ENCODE assay signal across 10 mouse cellular contexts in genomic region chr5:113516119-113516872, GRCm38 (mm10). TPM values are rescaled to one million over a fixed set of nuclear protein-coding genes. Genes with fewer than 3 reads are reported as not detected.
DNase-seq lines count a peak whose midpoint lies in the region; ATAC-seq and TF ChIP-seq lines count a peak whose summit lies in the region.
"Had no signal": no experiment of that assay in that cellular context is flagged by ENCODE, and none has a peak within 500 bp of the region (broad histone marks: within the 10 kb centered on the region; RNA-seq: fewer than 3 reads in every experiment).

No protein-coding gene starts in this region.

- no peaks in the 10 kb centered on the region for H3K36me3 ChIP-seq in heart, embryonic 10.5 days
- no peaks in the 10 kb centered on the region for H3K36me3 ChIP-seq in lung, postnatal 0 days (ENCODE audit: insufficient read depth, low read length)
- no peaks in the 10 kb centered on the region for H3K36me3 ChIP-seq in hindbrain, postnatal 0 days (ENCODE audit: insufficient read depth, low read length)

- peaks cover 16% of the 10 kb centered on the region; the same call in 1 of the 2 replicates for H3K27me3 ChIP-seq in heart, embryonic 10.5 days (ENCODE audit: insufficient read depth, poor library complexity, severe bottlenecking)
- H3K27me3 ChIP-seq in lung, postnatal 0 days (replicated peaks; ENCODE audit: insufficient read depth, low read length): no peaks in the 10 kb centered on the region; the same call in 1 of the 2 replicates
- H3K27me3 ChIP-seq in hindbrain, postnatal 0 days (ENCODE audit: insufficient read depth, low read length): no peaks in the 10 kb centered on the region

- WGBS in heart, embryonic 10.5 days: 42% methylated on average over 14 of the region's 14 CpGs
- WGBS in lung, postnatal 0 days: 30% methylated on average over 14 of the region's 14 CpGs
- WGBS in hindbrain, postnatal 0 days: 29% methylated on average over 14 of the region's 14 CpGs

- 0 out of 2 replicates have a peak, but pooled peaks have one; percentile 6 for ATAC-seq in lung, postnatal 0 days
- no peak for ATAC-seq in hindbrain, postnatal 0 days
- ATAC-seq: intestine, postnatal 0 days had no signal

- peak overlapping the region; percentile 16; the same call in 1 of the 2 replicates for H3K27ac ChIP-seq in heart, embryonic 10.5 days
- no peak overlapping the region for H3K27ac ChIP-seq in lung, postnatal 0 days (ENCODE audit: low read length)
- H3K27ac ChIP-seq in hindbrain, postnatal 0 days: peak overlapping the region; percentile 41; the same call in 1 of the 2 replicates
- H3K27ac ChIP-seq: liver, embryonic 14.5 days had no signal

- peak; percentile 69 for DNase-seq in heart, embryonic 10.5 days (ENCODE audit: low spot score)
- DNase-seq in heart, postnatal 14 days: no peak
- no peak for DNase-seq in lung, postnatal 0 days (ENCODE audit: low spot score)
- DNase-seq in lung, postnatal 36 days: no peak
- DNase-seq in hindbrain, postnatal 0 days (ENCODE audit: low spot score): no peak
- no peak for DNase-seq in right cerebral cortex, adult 2 months (ENCODE audit: low spot score in 2 of 2)
- no peak for DNase-seq in right cerebral cortex, postnatal 25 days
- DNase-seq in gastrocnemius, postnatal 36 days: no peak

- no peak for TF ChIP-seq EP300 in lung, postnatal 0 days (IDR thresholded peaks at IDR 0.05)

- no peak overlapping the region for H3K4me2 ChIP-seq in lung, postnatal 0 days (replicated peaks; ENCODE audit: low read depth, low read length)
- H3K4me2 ChIP-seq in hindbrain, postnatal 0 days (ENCODE audit: low read depth, low read length): peak overlapping the region; percentile 16

- H3K4me3 ChIP-seq in heart, embryonic 10.5 days: no peak overlapping the region
- no peak overlapping the region for H3K4me3 ChIP-seq in lung, postnatal 0 days (ENCODE audit: low read depth, low read length)
- H3K4me3 ChIP-seq in hindbrain, postnatal 0 days (ENCODE audit: low read length): no peak overlapping the region

- TF ChIP-seq CTCF in lung, postnatal 0 days (IDR thresholded peaks at IDR 0.05): no peak
- peak; percentile 24; the same call in 1 of the 2 replicates for TF ChIP-seq CTCF in hindbrain, postnatal 0 days (IDR thresholded peaks at IDR 0.05; ENCODE audit: low read depth)

- H3K9me3 ChIP-seq in heart, embryonic 10.5 days: no peaks in the 10 kb centered on the region
- H3K9me3 ChIP-seq in lung, postnatal 0 days (ENCODE audit: low read length): no peaks in the 10 kb centered on the region
- H3K9me3 ChIP-seq in hindbrain, postnatal 0 days (ENCODE audit: low read length): no peaks in the 10 kb centered on the region

- no peak overlapping the region for H3K9ac ChIP-seq in lung, postnatal 0 days (replicated peaks; ENCODE audit: low read depth)
- H3K9ac ChIP-seq in hindbrain, postnatal 0 days (replicated peaks; ENCODE audit: low read length): no peak overlapping the region
- H3K9ac ChIP-seq: liver, embryonic 14.5 days had no signal

- peaks cover 41% of the 10 kb centered on the region for H3K4me1 ChIP-seq in heart, embryonic 10.5 days
- peaks cover 3% of the 10 kb centered on the region; the same call in 1 of the 2 replicates for H3K4me1 ChIP-seq in lung, postnatal 0 days (ENCODE audit: insufficient read depth, low read depth, low read length)
- peaks cover 7% of the 10 kb centered on the region for H3K4me1 ChIP-seq in hindbrain, postnatal 0 days (ENCODE audit: insufficient read depth, low read length)

- intact Hi-C loops in heart, postnatal 14 days (cut with DNase I): no loop called here
- intact Hi-C loops in gastrocnemius, postnatal 36 days (cut with DNase I): no loop called here

RNA-seq across cellular contexts. Expression of gene Wscd2, which starts 26.2 kb away (rescaled TPM):
- polyA plus RNA-seq in heart, embryonic 10.5 days (2016; fragmentation: Nextera tagmentation; extraction: Ambion mirVana): 2.5 and 4.3 TPM in 2 replicates
- under 1 TPM; 0.36 to 0.49 TPM for total RNA-seq in heart, postnatal 14 days (2021)
- 2.5 and 2.7 TPM in 2 replicates for polyA plus RNA-seq in lung, postnatal 0 days (2015; fragmentation: Nextera tagmentation; extraction: Ambion mirVana)
- 25.1 and 33.8 TPM in 2 replicates for total RNA-seq in hindbrain, postnatal 0 days (2014; rRNA removed)
- 8.9 and 9.8 TPM in 2 replicates for polyA plus RNA-seq in hindbrain, postnatal 0 days (2015; fragmentation: Nextera tagmentation; extraction: Ambion mirVana)
- under 1 TPM; 0.23 to 0.30 TPM for total RNA-seq in gastrocnemius, postnatal 36 days (2021)

Comparison
In these comparisons a context has a peak if more than half of its experiments do, and no peak if none do; other contexts are left out.
1. RNA of gene Wscd2, which starts 26.2 kb away (total RNA-seq): 25.1 to 33.8 TPM in hindbrain, postnatal 0 days; 0.36 to 0.49 TPM in heart, postnatal 14 days and 0.23 to 0.30 TPM in gastrocnemius, postnatal 36 days; every median in the first group is over 10 times any median in the second.